Mouse (Mus musculus) megakaryocyte, embryonic 14.5 days (primary cell): Measurements from ENCODE around the gene Nin. TPM values are rescaled to one million over a fixed set of nuclear protein-coding genes. Genes with fewer than 3 reads are reported as not detected.

Source experiments
- H3K27me3 ChIP-seq: replicated peaks from 2 replicates; pipeline ENCODE3; 2012; ENCODE audit warnings: inconsistent platforms
- H3K36me3 ChIP-seq: replicated peaks from 2 replicates; pipeline ENCODE3; 2012; ENCODE audit warnings: low read length, inconsistent platforms, mixed read lengths
- H3K4me1 ChIP-seq: 2 replicates; pipeline ENCODE4 v1.6.1; 2012; ENCODE audit warnings: inconsistent platforms
- H3K4me3 ChIP-seq: replicated peaks from 2 replicates; pipeline ENCODE3; 2012; ENCODE audit warnings: moderate library complexity, mild to moderate bottlenecking, inconsistent platforms
- H3K9me3 ChIP-seq: 2 replicates; pipeline ENCODE4 v1.6.1; 2012; ENCODE audit warnings: inconsistent platforms
- FLI1 ChIP-seq: IDR thresholded peaks from 2 replicates; pipeline ENCODE4 v1.6.1; 2012; ENCODE audit warnings: low read length, inconsistent platforms, mixed read lengths
- GATA1 ChIP-seq: IDR thresholded peaks from 3 replicates; pipeline ENCODE4 v1.6.1; 2012; ENCODE audit warnings: mixed read lengths, low read length, inconsistent platforms, borderline replicate concordance
- polyA plus RNA-seq: library from polyadenylated mRNA; stranded (reverse); fragments of >175 nt; gene quantifications from 2 replicates; pipeline ENCODE4 v1.2.3, GENCODE M21; 2012; ENCODE audit warnings: low replicate concordance; ENCODE audit not compliant: insufficient read depth

The Nin gene
- polyA plus RNA-seq, 1 experiment = 5.0 TPM

DNA sequence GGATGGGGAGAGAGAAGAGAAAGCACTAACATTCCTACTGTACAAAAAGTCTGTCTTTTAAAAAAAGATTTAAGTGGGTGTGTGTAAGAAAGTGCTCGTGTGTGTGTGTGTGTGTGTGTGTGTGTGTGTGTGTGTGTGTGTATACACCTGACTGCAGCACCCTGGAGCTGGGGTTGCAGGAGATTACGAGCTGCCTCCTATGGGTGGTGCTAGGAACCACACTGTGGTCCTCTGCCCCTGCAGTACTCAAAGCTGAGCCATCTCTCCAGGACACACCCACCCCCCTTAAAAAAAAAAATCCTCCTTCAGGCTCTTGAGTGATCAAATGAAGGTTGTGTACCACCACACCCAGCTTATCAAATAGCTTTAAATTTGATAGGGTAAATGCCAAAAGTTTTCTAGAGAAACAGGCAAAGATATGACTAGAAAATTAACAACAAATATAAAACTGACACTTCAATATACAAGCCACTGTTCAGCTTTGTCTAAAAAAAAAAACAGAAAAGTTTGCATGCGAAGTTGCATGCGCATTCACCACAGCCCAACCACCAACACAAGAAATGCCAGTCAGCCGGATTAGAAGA, 27.6 kb upstream of the Nin start:
- TF ChIP-seq GATA1 (no peak), FLI1 (no peak)
- Histone ChIP-seq H3K9me3 (no peaks in the 10 kb centered on the region), H3K27me3 (no peaks in the 10 kb centered on the region), H3K4me3 (no peak overlapping the region), H3K36me3 (peaks cover 2% of the 10 kb centered on the region), H3K4me1 (peaks cover 84% of the 10 kb centered on the region)

DNA sequence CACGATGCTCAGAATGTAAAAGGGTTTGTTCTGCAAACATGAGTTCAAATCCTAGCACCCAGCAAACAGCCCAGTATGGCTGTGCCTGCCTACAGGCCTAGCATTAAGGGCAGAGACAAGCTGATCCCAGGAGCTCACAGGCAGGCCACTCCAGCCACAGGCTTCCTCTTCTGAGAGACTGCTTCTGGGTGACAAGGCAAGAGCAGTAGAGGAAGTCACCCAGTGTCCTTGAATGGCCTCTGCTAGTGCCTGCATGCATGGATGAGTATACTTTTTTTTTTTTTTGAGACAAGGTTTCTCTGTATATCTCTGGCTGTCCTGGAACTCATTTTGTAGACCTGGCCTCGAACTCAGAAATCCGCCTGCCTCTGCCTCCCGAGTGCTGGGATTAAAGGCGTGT, 27.0 kb upstream of the Nin start:
- TF ChIP-seq FLI1 (no peak), GATA1 (no peak)
- H3K27me3 ChIP-seq = no peaks in the 10 kb centered on the region
- H3K36me3 ChIP-seq = peaks cover 2% of the 10 kb centered on the region
- peaks cover 84% of the 10 kb centered on the region for H3K4me1 ChIP-seq
- peak overlapping the region; percentile 18 for H3K4me3 ChIP-seq
- no peaks in the 10 kb centered on the region for H3K9me3 ChIP-seq

DNA sequence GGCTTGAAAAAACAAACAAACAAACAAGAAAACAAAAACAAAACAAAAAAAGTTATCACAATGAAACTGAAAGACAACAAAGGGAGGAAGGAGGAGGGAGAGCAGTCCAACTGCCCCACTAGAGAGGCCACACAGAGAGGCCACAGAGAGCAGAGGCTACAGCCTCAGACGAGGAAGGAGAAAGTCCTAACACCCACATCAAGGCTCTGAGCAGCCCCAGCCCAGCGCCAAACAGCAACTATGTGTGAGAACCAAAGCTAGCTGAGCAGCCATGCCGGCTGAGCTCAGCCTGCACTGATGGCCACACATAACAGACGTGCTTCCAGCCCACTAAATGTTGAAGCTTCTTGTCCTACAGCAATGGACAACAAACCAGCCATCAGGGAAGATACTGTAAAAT, 26.4 kb upstream of the Nin start:
- H3K27me3 ChIP-seq = no peaks in the 10 kb centered on the region
- peaks cover 2% of the 10 kb centered on the region for H3K36me3 ChIP-seq
- no peak for TF ChIP-seq GATA1
- TF ChIP-seq FLI1 = no peak
- H3K4me1 ChIP-seq = peaks cover 82% of the 10 kb centered on the region
- no peaks in the 10 kb centered on the region for H3K9me3 ChIP-seq
- no peak overlapping the region for H3K4me3 ChIP-seq

DNA sequence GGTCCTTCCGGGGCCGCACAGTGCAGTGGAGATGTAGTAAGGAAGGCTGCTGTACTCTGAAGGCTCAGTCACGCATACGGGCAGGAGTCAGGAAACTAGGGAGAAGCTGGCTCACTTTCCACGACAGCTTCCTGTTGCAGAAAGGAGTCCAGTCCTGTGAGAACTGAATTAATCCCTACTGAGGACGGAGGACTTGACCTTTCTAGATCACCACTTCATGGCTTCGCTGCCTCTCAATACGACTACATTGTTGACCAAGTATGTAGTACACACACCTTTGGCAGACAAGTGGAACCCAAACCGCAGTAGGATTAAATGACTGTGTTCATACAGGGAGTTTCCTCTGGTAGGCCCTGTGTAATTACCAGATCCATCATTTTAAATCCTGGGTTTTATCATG, 24.1 kb upstream of the Nin start:
- Histone ChIP-seq H3K4me1 (peaks cover 68% of the 10 kb centered on the region), H3K4me3 (peak overlapping the region; percentile 64), H3K36me3 (no peaks in the 10 kb centered on the region), H3K27me3 (no peaks in the 10 kb centered on the region), H3K9me3 (no peaks in the 10 kb centered on the region)
- TF ChIP-seq GATA1 (no peak), FLI1 (no peak)

DNA sequence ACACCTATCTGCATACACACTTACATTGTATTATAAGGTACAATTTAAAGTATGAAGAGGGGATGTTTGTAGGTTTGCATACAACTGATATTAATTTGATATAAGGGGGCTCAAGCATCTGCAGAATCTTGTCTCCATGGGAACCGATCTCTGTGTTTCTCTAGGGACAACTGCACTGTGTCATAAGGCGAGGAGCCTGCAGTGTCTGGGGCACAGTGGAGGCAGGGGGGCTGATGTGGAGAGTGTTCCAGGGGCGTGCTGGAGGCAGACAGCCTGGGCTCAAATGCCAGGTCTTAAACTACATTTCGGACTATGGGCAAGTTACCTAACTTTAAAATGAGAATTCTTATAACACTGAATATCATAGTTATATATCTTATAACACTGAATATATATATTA, 23.6 kb upstream of the Nin start:
- TF ChIP-seq GATA1 (no peak), FLI1 (no peak)
- Histone ChIP-seq H3K9me3 (no peaks in the 10 kb centered on the region), H3K4me3 (peak overlapping the region; percentile 77), H3K36me3 (no peaks in the 10 kb centered on the region), H3K27me3 (no peaks in the 10 kb centered on the region), H3K4me1 (peaks cover 65% of the 10 kb centered on the region)

DNA sequence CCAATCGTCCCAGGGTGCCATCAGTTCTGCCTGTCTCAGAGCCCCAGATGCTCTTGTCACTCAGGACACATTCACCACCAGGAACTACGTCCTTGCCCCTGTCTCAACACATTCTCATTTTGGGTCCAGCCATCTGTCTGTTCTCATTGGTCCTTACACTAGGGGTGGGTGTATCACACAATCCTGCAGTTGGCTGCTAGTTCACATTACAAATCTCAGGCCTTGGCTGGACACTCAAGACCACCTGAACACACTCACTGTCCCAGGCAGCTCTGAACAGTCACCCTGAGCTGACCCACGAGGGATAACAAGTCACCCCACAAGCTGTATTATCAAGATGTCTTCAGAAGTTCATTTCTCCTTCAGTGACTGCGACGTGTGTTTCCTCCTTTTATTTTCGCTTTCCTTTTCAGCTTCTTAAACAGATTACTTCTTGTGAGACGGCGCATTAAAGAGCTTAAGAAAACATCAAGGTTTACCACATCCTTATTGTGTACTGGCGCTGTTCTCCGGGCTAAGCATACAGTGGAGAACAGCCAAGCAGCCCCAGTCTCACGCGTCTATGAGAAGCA, 22.8 kb upstream of the Nin start:
- Histone ChIP-seq H3K4me1 (peaks cover 59% of the 10 kb centered on the region), H3K4me3 (peak overlapping the region; percentile 89), H3K9me3 (no peaks in the 10 kb centered on the region), H3K27me3 (no peaks in the 10 kb centered on the region), H3K36me3 (no peaks in the 10 kb centered on the region)
- TF ChIP-seq FLI1 (no peak), GATA1 (no peak)

DNA sequence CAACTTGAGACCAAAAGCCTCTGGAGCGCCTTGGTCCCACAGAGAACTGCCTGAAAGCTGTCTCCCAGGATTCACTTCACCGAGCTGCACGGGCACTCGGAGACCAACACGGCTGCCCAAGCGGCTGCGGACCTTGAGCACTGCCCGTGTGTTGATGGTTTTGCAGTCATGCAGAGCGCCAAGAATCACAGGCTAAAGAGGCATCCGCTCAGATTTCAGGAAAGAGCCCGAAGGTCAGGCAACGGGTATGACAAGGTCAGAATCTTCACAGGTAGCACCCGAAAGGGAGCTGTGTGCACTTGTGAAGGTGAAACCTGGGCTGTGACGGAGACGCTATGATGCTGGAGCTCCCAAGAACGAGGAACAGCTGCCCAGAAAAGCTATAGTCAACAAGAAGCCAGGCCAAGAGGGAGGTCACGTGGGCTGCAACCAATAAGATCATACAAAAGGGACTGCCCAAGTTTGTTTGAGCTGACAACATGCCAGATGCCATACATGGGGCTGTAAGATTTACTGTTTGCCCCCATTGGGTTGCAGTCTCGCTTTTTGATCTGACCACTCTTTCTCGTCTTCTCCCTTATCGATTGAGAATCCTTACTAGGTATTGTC, 21.2 kb upstream of the Nin start:
- Histone ChIP-seq H3K4me3 (no peak overlapping the region), H3K4me1 (peaks cover 46% of the 10 kb centered on the region)
- no peak for TF ChIP-seq FLI1
- no peak for TF ChIP-seq GATA1

DNA sequence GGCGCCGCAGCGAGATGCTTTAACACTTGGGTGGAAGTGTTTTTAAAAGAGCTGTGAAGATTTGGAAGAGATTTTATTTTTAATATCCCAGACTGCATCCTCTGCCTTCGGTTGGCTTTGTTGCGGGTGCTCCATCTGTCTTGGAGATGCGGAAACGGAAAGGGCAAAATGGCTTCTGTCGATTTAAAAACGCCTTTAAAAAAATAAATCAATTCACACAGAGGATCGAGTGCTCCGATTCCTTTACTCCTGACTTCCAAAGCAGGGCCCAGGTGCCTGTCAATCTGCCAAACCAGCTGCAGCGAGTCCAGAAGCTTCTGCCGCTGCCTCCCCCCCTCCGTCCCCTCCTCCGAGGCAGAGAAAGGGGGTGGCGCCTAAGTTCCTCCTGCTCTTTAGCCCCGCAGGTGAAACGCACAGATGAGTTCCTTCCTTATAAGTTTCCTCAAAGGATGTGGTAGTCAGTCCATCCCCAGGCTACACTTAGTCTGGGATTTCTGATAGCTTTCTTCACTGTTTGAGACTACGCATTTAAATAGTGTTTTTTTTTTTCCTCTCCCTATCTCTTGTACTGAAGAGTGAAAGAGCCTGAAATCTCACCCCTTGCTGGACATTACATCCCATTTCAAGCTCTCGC, 17.6 kb upstream of the Nin start:
- no peak overlapping the region for H3K4me3 ChIP-seq
- no peaks in the 10 kb centered on the region for H3K27me3 ChIP-seq
- TF ChIP-seq FLI1 = no peak
- TF ChIP-seq GATA1 = no peak
- H3K9me3 ChIP-seq = no peaks in the 10 kb centered on the region
- no peaks in the 10 kb centered on the region for H3K36me3 ChIP-seq
- H3K4me1 ChIP-seq = peaks cover 26% of the 10 kb centered on the region

More for the DNA sequence above, 21.2 kb upstream of the Nin start:
- H3K9me3 ChIP-seq = no peaks in the 10 kb centered on the region
- H3K27me3 ChIP-seq = no peaks in the 10 kb centered on the region
- H3K36me3 ChIP-seq = no peaks in the 10 kb centered on the region

DNA sequence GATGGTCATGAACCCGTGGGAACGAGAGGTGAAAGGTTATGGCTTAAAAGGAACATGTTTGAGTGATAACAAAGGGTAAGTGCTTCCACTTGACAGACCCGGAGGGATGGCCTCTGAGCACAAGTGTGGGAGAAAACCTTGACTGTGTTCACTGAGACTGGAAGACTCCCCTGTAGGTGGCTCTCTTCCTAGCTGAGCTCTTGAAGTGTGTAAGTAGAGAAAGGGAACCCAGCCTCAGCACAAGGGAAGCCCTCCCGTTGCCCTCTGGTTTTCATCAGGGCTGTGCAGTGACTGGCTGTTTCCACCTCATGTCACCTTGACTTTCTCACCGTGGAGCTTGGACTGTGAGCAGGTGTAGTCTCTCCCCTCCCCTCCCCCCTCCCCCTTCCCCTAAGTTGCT, 15.6 kb upstream of the Nin start:
- no peak for TF ChIP-seq GATA1
- no peak for TF ChIP-seq FLI1

DNA sequence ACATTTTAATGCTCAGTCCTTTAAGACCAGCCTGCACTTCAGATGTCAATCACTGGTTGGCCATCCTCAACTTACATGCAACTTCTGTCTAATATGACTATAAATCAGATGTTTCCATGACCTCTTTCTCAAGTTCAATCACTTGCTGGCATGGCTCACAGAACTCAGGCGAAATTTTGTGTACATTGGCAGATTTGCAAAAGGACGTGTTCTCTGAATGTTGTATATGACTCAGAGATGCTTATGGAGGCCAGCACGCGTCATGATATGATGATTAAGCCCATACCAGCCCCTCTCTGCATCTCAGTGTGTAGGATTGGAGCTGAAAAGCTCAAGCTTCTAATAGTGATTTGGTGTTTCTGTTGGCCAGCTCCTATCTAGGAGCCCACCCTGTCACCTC, 13.1 kb upstream of the Nin start:
- Histone ChIP-seq H3K27me3 (peaks cover 7% of the 10 kb centered on the region), H3K9me3 (no peaks in the 10 kb centered on the region), H3K36me3 (no peaks in the 10 kb centered on the region), H3K4me3 (no peak overlapping the region), H3K4me1 (peaks cover 39% of the 10 kb centered on the region)
- TF ChIP-seq FLI1 = no peak
- TF ChIP-seq GATA1 = no peak

More for the DNA sequence above, 15.6 kb upstream of the Nin start:
- H3K9me3 ChIP-seq = no peaks in the 10 kb centered on the region
- peak overlapping the region; percentile 51 for H3K4me3 ChIP-seq
- H3K27me3 ChIP-seq = peaks cover 7% of the 10 kb centered on the region
- H3K36me3 ChIP-seq = no peaks in the 10 kb centered on the region
- H3K4me1 ChIP-seq = peaks cover 18% of the 10 kb centered on the region

DNA sequence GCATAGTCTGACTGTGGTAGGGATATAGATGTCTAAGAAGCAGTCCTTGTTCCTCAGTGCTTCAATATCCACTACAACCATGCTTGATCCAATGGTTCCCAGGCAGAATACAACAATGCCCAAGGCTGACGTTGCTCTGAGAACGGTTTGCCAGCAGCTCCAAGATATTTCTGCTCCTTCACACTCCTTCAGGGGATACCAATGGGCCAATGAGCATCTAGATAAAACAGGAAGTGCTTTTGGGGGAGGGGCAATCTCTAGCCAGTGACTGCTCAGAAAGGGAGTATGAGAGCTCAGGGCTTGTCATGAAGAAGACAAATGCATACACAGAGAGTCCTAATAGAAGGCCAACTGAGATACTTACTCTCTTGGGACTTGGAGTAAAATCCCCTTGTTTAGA, 6.0 kb upstream of the Nin start:
- Histone ChIP-seq H3K9me3 (no peaks in the 10 kb centered on the region), H3K36me3 (no peaks in the 10 kb centered on the region), H3K4me1 (peaks cover 59% of the 10 kb centered on the region), H3K4me3 (peak overlapping the region; percentile 11), H3K27me3 (peaks cover 19% of the 10 kb centered on the region)
- no peak for TF ChIP-seq FLI1
- TF ChIP-seq GATA1 = no peak
